Comparison of ENCODE assay signal across 8 mouse cellular contexts in genomic region chr7:4119344-4119902, GRCm38 (mm10). TPM values are rescaled to one million over a fixed set of nuclear protein-coding genes. Genes with fewer than 3 reads are reported as not detected.
DNase-seq lines count a peak whose midpoint lies in the region; ATAC-seq lines count a peak whose summit lies in the region.

Gene Ttyh1, plus strand, starts transcription at chr7:4119408.

- DNase-seq in layer of hippocampus, adult 11-12 months (ENCODE audit: low spot score): peak; percentile 69
- DNase-seq in layer of hippocampus, adult 9-10 months (ENCODE audit: low spot score): no peak
- DNase-seq in cerebellum, adult 9-10 months: peak; percentile 81
- no peak for DNase-seq in gonadal fat pad, adult 2 months (ENCODE audit: low read depth)
- peak; percentile 72 to 81 for DNase-seq in layer of hippocampus, postnatal 36 days
- DNase-seq in midbrain, embryonic 14.5 days: peak; percentile 83
- peak; percentile 58 for DNase-seq in thymus, postnatal 14 days
- no peak for DNase-seq in c-Kit-positive CD71-positive TER-119-positive erythroid progenitor cells, embryonic 14.5 days (ENCODE audit: low spot score)

- peak within 1 kb of the TSS; percentile 79 for H3K9ac ChIP-seq in midbrain, embryonic 14.5 days (replicated peaks; ENCODE audit: low read length)

- peak; percentile 5; the same call in 1 of the 2 replicates for ATAC-seq in midbrain, embryonic 14.5 days (ENCODE audit: low FRiP score, low TSS enrichment)

- peak within 1 kb of the TSS; percentile 73 for H3K4me2 ChIP-seq in midbrain, embryonic 14.5 days (ENCODE audit: low read length)

- H3K36me3 ChIP-seq in midbrain, embryonic 14.5 days (ENCODE audit: control insufficient read depth, insufficient read depth, low read length): no peaks in the 10 kb centered on the region

- peaks cover 38% of the 10 kb centered on the region for H3K4me1 ChIP-seq in midbrain, embryonic 14.5 days (ENCODE audit: control insufficient read depth, insufficient read depth, low read length)

- H3K4me3 ChIP-seq in midbrain, embryonic 14.5 days (replicated peaks; ENCODE audit: low read depth, low read length): peak within 1 kb of the TSS; percentile 69

- H3K9me3 ChIP-seq in midbrain, embryonic 14.5 days (ENCODE audit: control insufficient read depth, low read length): no peaks in the 10 kb centered on the region

- 0% methylated on average over 37 of the region's 37 CpGs for WGBS in midbrain, embryonic 14.5 days

- H3K27ac ChIP-seq in midbrain, embryonic 14.5 days (replicated peaks; ENCODE audit: low read depth, low read length): peak within 1 kb of the TSS; percentile 77

- H3K27me3 ChIP-seq in midbrain, embryonic 14.5 days (ENCODE audit: control insufficient read depth, insufficient read depth, low read length): no peaks in the 10 kb centered on the region

RNA-seq across cellular contexts. Expression of gene Ttyh1, which starts in this region (rescaled TPM):
- polyA plus RNA-seq in gonadal fat pad, adult 2 months (2012; rRNA removed): 46.6 and 51.3 TPM in 2 replicates
- total RNA-seq in layer of hippocampus, postnatal 36 days (2021): 100 to 1,000 TPM; 554 to 570 TPM
- polyA plus RNA-seq in midbrain, embryonic 14.5 days (2014; fragmentation: Nextera tagmentation; extraction: Ambion mirVana): 104 and 112 TPM in 2 replicates

Comparison
In these comparisons a context has a peak if more than half of its experiments do, and no peak if none do; other contexts are left out.
1. DNase-seq: peak in layer of hippocampus, adult 11-12 months (single experiment), cerebellum, adult 9-10 months (single experiment), layer of hippocampus, postnatal 36 days (2 of 2), midbrain, embryonic 14.5 days (single experiment) and thymus, postnatal 14 days (single experiment); none in layer of hippocampus, adult 9-10 months (single experiment), gonadal fat pad, adult 2 months (single experiment) and c-Kit-positive CD71-positive TER-119-positive erythroid progenitor cells, embryonic 14.5 days (single experiment).